Mouse (Mus musculus) WW6 (cell line): ENCODE measurements around the gene Gm20795.
"Not testable (repeated sequence)": the region's sequence is repeated elsewhere in the genome, so short reads cannot be mapped to it uniquely, and the experiment has no call there.

Source experiments
- DNase-seq: peaks from one replicate; pipeline ENCODE4 v3.0.0-alpha.2; 2013; ENCODE audit warnings: low read depth, low spot score

Gene Gm20795

DNA sequence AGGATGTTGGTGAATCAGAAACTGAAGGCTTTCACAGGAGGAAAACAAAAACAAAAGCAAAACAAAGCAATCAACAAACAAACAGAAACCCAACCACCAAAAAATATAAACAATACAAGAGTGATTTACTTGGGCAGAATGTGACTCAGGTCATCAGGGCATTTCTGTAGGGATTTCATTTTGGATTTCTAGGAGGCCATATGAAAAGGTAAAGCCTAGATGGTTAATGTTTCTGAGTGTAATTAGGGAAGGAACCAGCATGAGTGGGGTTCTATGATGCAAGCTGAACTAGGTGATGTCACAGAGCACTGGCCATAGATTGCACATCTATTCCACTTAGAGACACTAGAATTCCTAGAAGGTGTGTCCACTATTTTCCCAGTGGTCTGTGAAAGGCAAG, at the start of gene Gm20795:
TSS of gene Gm20795 (plus strand) at position 301 of the 400 bp plus-strand sequence.
- not testable (repeated sequence) for DNase-seq

DNA sequence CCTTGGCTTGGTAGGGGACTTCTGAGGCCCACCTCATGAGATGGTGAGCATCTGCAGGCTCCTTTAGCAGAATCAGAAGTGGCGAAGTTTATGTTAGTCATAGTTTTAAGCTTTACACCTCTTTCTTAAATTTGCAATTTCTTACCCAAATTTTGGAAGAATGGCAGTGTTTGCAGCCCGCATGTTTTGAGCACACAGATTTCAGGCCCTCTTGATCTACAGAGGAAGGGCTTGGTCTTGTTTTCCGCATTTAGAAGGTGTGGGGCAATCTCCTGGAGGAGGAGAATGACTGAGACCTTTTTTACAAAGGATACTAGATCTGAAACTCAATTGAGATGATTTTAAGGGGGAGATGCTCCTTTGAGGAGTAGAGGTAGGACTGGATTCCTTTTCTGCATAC, 29.0 kb upstream of the Gm20795 start, which contains the start of gene Gm21797:
TSS of gene Gm21797 (minus strand) at position 101 of the 400 bp plus-strand sequence.
- DNase-seq: not testable (repeated sequence)
